Mouse (Mus musculus): Measurements from ENCODE around the gene Celf2. TPM values are rescaled to one million over a fixed set of nuclear protein-coding genes. Genes with fewer than 3 reads are reported as not detected.

Gene Celf2
- polyA plus RNA-seq, 1 experiment from 2014 or later: 13.9 TPM

- Histone ChIP-seq H3K4me3 (replicated peaks; ENCODE audit: low read depth, low read length) (no peak overlapping the region), H3K27ac (no peak overlapping the region), H3K4me2 (ENCODE audit: low read length) (no peak overlapping the region), H3K9me3 (replicated peaks; ENCODE audit: low read length) (no peaks in the 10 kb centered on the region), H3K27me3 (ENCODE audit: insufficient read depth, low read length) (no peaks in the 10 kb centered on the region), H3K36me3 (ENCODE audit: insufficient read depth, low read length) (no peaks in the 10 kb centered on the region), H3K4me1 (replicated peaks; ENCODE audit: insufficient read depth, low read length) (no peaks in the 10 kb centered on the region), H3K9ac (ENCODE audit: low read depth, low read length) (no peak overlapping the region)
- ATAC-seq (replicated peaks; ENCODE audit: low FRiP score, low read depth) (no peak), DNase-seq (ENCODE audit: low spot score) (no peak)
- no peak for TF ChIP-seq CTCF (IDR thresholded peaks at IDR 0.05; ENCODE audit: low read depth)
- WGBS: 88% methylated on average over 6 of the region's 6 CpGs
Observed at GRCm38 (mm10) chr2:7068281-7068680, 441.1 kb downstream of the Celf2 start.

- no peaks in the 10 kb centered on the region for H3K36me3 ChIP-seq (ENCODE audit: insufficient read depth, low read length)
- no peak overlapping the region for H3K27ac ChIP-seq
- no peak overlapping the region for H3K9ac ChIP-seq (ENCODE audit: low read depth, low read length)
- H3K9me3 ChIP-seq (replicated peaks; ENCODE audit: low read length): no peaks in the 10 kb centered on the region
- 41% methylated on average over 12 of the region's 12 CpGs for WGBS
- H3K4me1 ChIP-seq (replicated peaks; ENCODE audit: insufficient read depth, low read length): no peaks in the 10 kb centered on the region
- ATAC-seq (replicated peaks; ENCODE audit: low FRiP score, low read depth) (no peak), DNase-seq (ENCODE audit: low spot score) (peak; percentile 34)
- H3K4me2 ChIP-seq (ENCODE audit: low read length): peak overlapping the region; percentile 6; the same call in 1 of the 2 replicates
- H3K4me3 ChIP-seq (replicated peaks; ENCODE audit: low read depth, low read length): no peak overlapping the region
- TF ChIP-seq CTCF (IDR thresholded peaks at IDR 0.05; ENCODE audit: low read depth): no peak
- no peaks in the 10 kb centered on the region for H3K27me3 ChIP-seq (ENCODE audit: insufficient read depth, low read length)
Observed at GRCm38 (mm10) chr2:7063574-7064192, 445.7 kb downstream of the Celf2 start.

DNA sequence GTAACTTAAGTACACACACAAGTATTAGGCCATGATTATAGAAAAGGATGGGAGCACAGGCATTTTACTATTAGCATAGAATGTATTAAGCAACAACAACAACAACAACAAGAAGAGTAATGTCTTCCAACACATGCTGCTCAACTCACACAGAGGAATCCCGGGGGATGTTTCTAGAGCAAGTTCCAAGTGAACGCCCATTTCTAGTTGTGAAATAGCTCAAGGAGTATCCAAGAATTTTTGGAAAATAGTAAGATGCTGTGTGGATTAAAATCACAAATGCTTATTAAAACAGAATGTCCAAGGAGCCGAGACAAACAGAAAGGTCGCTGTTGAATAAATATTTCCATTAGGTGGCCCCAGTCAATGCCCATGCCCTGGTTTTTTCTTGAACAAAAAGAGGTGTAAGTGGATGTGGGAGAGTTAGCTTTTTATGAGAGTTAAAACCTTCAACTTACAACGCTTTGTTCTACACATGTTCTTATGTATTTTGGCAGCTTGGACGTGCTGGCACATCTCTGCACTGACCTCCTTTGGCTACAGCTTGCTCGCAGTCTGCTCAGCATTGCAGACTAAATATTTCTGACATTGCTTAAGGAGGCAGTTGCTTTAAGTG, 448.8 kb downstream of the Celf2 start:
- Histone ChIP-seq H3K36me3 (ENCODE audit: insufficient read depth, low read length) (no peaks in the 10 kb centered on the region), H3K4me2 (ENCODE audit: low read length) (no peak overlapping the region), H3K4me1 (replicated peaks; ENCODE audit: insufficient read depth, low read length) (no peaks in the 10 kb centered on the region), H3K9me3 (replicated peaks; ENCODE audit: low read length) (no peaks in the 10 kb centered on the region), H3K4me3 (replicated peaks; ENCODE audit: low read depth, low read length) (no peak overlapping the region), H3K27me3 (ENCODE audit: insufficient read depth, low read length) (no peaks in the 10 kb centered on the region), H3K27ac (no peak overlapping the region), H3K9ac (ENCODE audit: low read depth, low read length) (no peak overlapping the region)
- ATAC-seq (replicated peaks; ENCODE audit: low FRiP score, low read depth): no peak
- TF ChIP-seq CTCF (IDR thresholded peaks at IDR 0.05; ENCODE audit: low read depth): no peak
- DNase-seq (ENCODE audit: low spot score): peak; percentile 32
- 65% methylated on average over 7 of the region's 7 CpGs for WGBS

- no peaks in the 10 kb centered on the region for H3K4me1 ChIP-seq (replicated peaks; ENCODE audit: insufficient read depth, low read length)
- no peak overlapping the region for H3K9ac ChIP-seq (ENCODE audit: low read depth, low read length)
- H3K36me3 ChIP-seq (ENCODE audit: insufficient read depth, low read length): no peaks in the 10 kb centered on the region
- no peak overlapping the region for H3K4me2 ChIP-seq (ENCODE audit: low read length)
- H3K27ac ChIP-seq: no peak overlapping the region
- H3K9me3 ChIP-seq (replicated peaks; ENCODE audit: low read length): no peaks in the 10 kb centered on the region
- peak; percentile 69 for DNase-seq (ENCODE audit: low spot score)
- H3K4me3 ChIP-seq (replicated peaks; ENCODE audit: low read depth, low read length): no peak overlapping the region
- no peak for ATAC-seq (replicated peaks; ENCODE audit: low FRiP score, low read depth)
- 52% methylated on average over 4 of the region's 4 CpGs for WGBS
- no peaks in the 10 kb centered on the region for H3K27me3 ChIP-seq (ENCODE audit: insufficient read depth, low read length)
- no peak for TF ChIP-seq CTCF (IDR thresholded peaks at IDR 0.05; ENCODE audit: low read depth)
Observed at GRCm38 (mm10) chr2:7056401-7056800, 453.0 kb downstream of the Celf2 start.

DNA sequence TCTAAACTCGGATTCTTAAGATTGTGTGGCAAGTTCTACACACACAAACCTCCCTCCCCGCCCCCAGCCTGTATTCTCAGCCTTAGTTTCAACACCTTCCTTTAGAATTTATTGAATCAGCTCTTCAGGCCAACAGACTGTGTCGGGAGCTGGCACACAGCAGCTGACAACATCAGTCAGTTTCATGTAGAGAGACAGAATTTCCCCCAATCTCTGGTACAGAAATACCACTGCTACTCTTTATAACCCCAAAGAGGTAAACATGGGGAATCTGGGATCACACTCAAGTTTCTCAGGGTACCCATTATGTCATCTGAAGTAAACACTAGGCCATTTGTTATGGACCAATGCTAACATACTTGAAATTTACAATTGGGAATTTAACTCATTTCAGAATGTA, 453.4 kb downstream of the Celf2 start:
- TF ChIP-seq CTCF (IDR thresholded peaks at IDR 0.05; ENCODE audit: low read depth): no peak
- Histone ChIP-seq H3K4me3 (replicated peaks; ENCODE audit: low read depth, low read length) (no peak overlapping the region), H3K4me2 (ENCODE audit: low read length) (no peak overlapping the region), H3K36me3 (ENCODE audit: insufficient read depth, low read length) (no peaks in the 10 kb centered on the region), H3K9ac (ENCODE audit: low read depth, low read length) (no peak overlapping the region), H3K27me3 (ENCODE audit: insufficient read depth, low read length) (no peaks in the 10 kb centered on the region), H3K27ac (no peak overlapping the region), H3K4me1 (replicated peaks; ENCODE audit: insufficient read depth, low read length) (no peaks in the 10 kb centered on the region), H3K9me3 (replicated peaks; ENCODE audit: low read length) (no peaks in the 10 kb centered on the region)
- ATAC-seq (replicated peaks; ENCODE audit: low FRiP score, low read depth) (no peak), DNase-seq (ENCODE audit: low spot score) (no peak)
- WGBS: 48% methylated on average over 3 of the region's 3 CpGs

DNA sequence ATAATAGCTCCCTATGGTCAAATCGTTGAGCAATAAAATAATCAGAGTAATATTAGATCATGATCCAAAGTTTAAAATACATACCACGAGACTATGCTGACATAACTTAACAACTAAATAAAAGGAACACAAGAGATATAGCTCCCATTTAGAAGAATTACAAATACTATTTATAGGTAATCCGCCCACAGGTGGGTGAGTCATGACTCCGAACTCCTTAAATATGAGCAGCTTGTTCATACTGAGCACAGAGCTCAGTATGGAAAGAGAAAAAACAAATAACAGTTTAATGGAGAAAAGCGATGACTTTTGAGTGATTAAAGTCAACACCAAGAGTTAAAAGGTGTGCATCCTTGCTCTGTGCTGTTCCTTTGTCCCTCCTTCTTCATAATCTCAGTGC, 458.3 kb downstream of the Celf2 start:
- no peak for TF ChIP-seq CTCF (IDR thresholded peaks at IDR 0.05; ENCODE audit: low read depth)
- 91% methylated on average over 5 of the region's 5 CpGs for WGBS

More for the DNA sequence above, 458.3 kb downstream of the Celf2 start:
- ATAC-seq (replicated peaks; ENCODE audit: low FRiP score, low read depth): no peak
- Histone ChIP-seq H3K9ac (ENCODE audit: low read depth, low read length) (no peak overlapping the region), H3K36me3 (ENCODE audit: insufficient read depth, low read length) (no peaks in the 10 kb centered on the region), H3K4me2 (ENCODE audit: low read length) (no peak overlapping the region), H3K27ac (no peak overlapping the region), H3K27me3 (ENCODE audit: insufficient read depth, low read length) (no peaks in the 10 kb centered on the region), H3K9me3 (replicated peaks; ENCODE audit: low read length) (no peaks in the 10 kb centered on the region), H3K4me1 (replicated peaks; ENCODE audit: insufficient read depth, low read length) (no peaks in the 10 kb centered on the region), H3K4me3 (replicated peaks; ENCODE audit: low read depth, low read length) (no peak overlapping the region)
- no peak for DNase-seq (ENCODE audit: low spot score)

All from kidney, postnatal 0 days (tissue).